ENCODE assay signal across 21 mouse cellular contexts in the genomic region with DNA sequence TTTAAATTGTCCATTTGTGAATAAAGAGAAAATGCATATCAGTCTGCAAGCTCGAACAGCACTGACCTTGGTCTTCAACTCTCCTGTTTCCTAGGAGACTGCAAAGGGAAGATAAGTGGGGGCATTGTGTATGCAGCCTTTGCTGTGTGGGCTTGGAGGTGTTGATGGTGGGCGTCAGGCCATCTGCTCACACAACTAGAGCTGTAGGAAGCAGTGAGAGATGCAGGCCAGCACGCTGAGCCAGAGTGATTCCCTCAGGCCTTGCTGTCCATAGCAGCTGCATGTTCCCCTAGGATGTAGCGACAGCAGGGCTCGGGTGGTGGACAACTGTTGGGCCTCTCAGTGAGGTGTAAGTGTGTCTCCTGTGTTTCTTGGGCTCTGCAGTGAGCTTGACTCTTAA. TPM values are rescaled to one million over a fixed set of nuclear protein-coding genes. Genes with fewer than 3 reads are reported as not detected.
DNase-seq lines count a peak whose midpoint lies in the region; ATAC-seq lines count a peak whose summit lies in the region.
"Had no signal": no experiment of that assay in that cellular context is flagged by ENCODE, and none has a peak within 500 bp of the region (broad histone marks: within the 10 kb centered on the region; RNA-seq: fewer than 3 reads in every experiment).

No protein-coding gene starts in this region.

- 0 out of 2 replicates have a peak, but pooled peaks cover 5% of the 10 kb centered on the region for H3K27me3 ChIP-seq in kidney, embryonic 15.5 days
- H3K27me3 ChIP-seq: embryonic facial prominence, embryonic 15.5 days; limb, embryonic 13.5 days had no signal

- no peaks in the 10 kb centered on the region for H3K9me3 ChIP-seq in kidney, embryonic 15.5 days (replicated peaks)
- H3K9me3 ChIP-seq: embryonic facial prominence, embryonic 15.5 days; limb, embryonic 13.5 days had no signal

- no peak overlapping the region for H3K4me2 ChIP-seq in kidney, embryonic 15.5 days
- H3K4me2 ChIP-seq: embryonic facial prominence, embryonic 15.5 days; limb, embryonic 13.5 days had no signal

- H3K36me3 ChIP-seq in kidney, embryonic 15.5 days = no peaks in the 10 kb centered on the region
- H3K36me3 ChIP-seq: embryonic facial prominence, embryonic 15.5 days; limb, embryonic 13.5 days had no signal

- no peak overlapping the region for H3K4me3 ChIP-seq in kidney, embryonic 15.5 days (replicated peaks)
- H3K4me3 ChIP-seq: embryonic facial prominence, embryonic 15.5 days; limb, embryonic 13.5 days had no signal

- ATAC-seq in megakaryocyte progenitor cell, adult 5-6 weeks (replicated peaks; ENCODE audit: poor library complexity) = no peak
- ATAC-seq in kidney, embryonic 15.5 days (replicated peaks; ENCODE audit: low FRiP score) = no peak
- ATAC-seq: liver, postnatal 0 days had no signal

- peak; percentile 92 for DNase-seq in brain, adult 2 months (ENCODE audit: low read depth, low spot score)
- peak; percentile 82 to 87 for DNase-seq in frontal cortex, adult 2 months (ENCODE audit: extremely low spot score in 1 of 2, low spot score in 1 of 2)
- peak; percentile 23 to 46 for DNase-seq in layer of hippocampus, postnatal 25 days (ENCODE audit: extremely low spot score in 1 of 2, low spot score in 1 of 2)
- DNase-seq in retina, embryonic 14.5 days (ENCODE audit: low spot score) = peak; percentile 5
- no peak for DNase-seq in natural killer cell, adult 2 months (ENCODE audit: low spot score in 2 of 2)
- no peak for DNase-seq in gastrocnemius, adult 8-10 months (ENCODE audit: low spot score in 2 of 2)
- DNase-seq: adrenal gland, postnatal 36 days; cerebellum, postnatal 36 days; heart, postnatal 14 days; liver, postnatal 0 days; lung, postnatal 36 days; midbrain, embryonic 14.5 days; thymus, postnatal 4 days had no signal

- no peak overlapping the region for H3K27ac ChIP-seq in kidney, embryonic 15.5 days
- H3K27ac ChIP-seq: embryonic facial prominence, embryonic 15.5 days; kidney, postnatal 0 days; limb, embryonic 13.5 days had no signal

- H3K4me1 ChIP-seq in kidney, embryonic 15.5 days = no peaks in the 10 kb centered on the region
- H3K4me1 ChIP-seq: embryonic facial prominence, embryonic 15.5 days; limb, embryonic 13.5 days had no signal

- no peak overlapping the region for H3K9ac ChIP-seq in kidney, embryonic 15.5 days
- H3K9ac ChIP-seq: embryonic facial prominence, embryonic 15.5 days; limb, embryonic 13.5 days; liver, postnatal 0 days had no signal

- WGBS in kidney, embryonic 15.5 days = 53% methylated on average over 5 of the region's 5 CpGs

RNA-seq across cellular contexts. Expression of gene Ppie, which starts 13.2 kb away (rescaled TPM):
- 21.9 and 22.7 TPM in 2 replicates for polyA plus RNA-seq in frontal cortex, adult 2 months (2012; rRNA removed)
- total RNA-seq in layer of hippocampus, postnatal 25 days (2021) = 10 to 100 TPM; 20.3 to 21.8 TPM
- total RNA-seq in megakaryocyte progenitor cell, adult 5-6 weeks (2015) = 38.5 and 52.5 TPM in 2 replicates
- total RNA-seq in megakaryocyte progenitor cell, adult 5-6 weeks (2017) = 64.9 and 74.0 TPM in 2 replicates
- 10 to 100 TPM; 18.7 to 23.7 (median 19.9) TPM for total RNA-seq in gastrocnemius, adult 8-10 months (2022)
- 105 and 109 TPM in 2 replicates for polyA plus RNA-seq in kidney, embryonic 15.5 days (2015; fragmentation: Nextera tagmentation; extraction: Ambion mirVana)

RNA-seq across cellular contexts. Expression of gene Hpcal4, which starts 30.1 kb away (rescaled TPM):
- 523 and 615 TPM in 2 replicates for polyA plus RNA-seq in frontal cortex, adult 2 months (2012; rRNA removed)
- 100 to 1,000 TPM; 486 to 540 TPM for total RNA-seq in layer of hippocampus, postnatal 25 days (2021)
- total RNA-seq in megakaryocyte progenitor cell, adult 5-6 weeks (2015) = not detected in 2 replicates
- not detected in 2 replicates for total RNA-seq in megakaryocyte progenitor cell, adult 5-6 weeks (2017)
- total RNA-seq in gastrocnemius, adult 8-10 months (2022) = under 1 TPM in 1 of 4 experiments, not detected in 3; 0.36 TPM
- 1.3 TPM in 2 replicates for polyA plus RNA-seq in kidney, embryonic 15.5 days (2015; fragmentation: Nextera tagmentation; extraction: Ambion mirVana)
- total RNA-seq: MEL had no signal
- polyA plus RNA-seq: liver, postnatal 0 days had no signal

RNA-seq across cellular contexts. Expression of gene Oxct2b, which starts 36.9 kb away (rescaled TPM):
- polyA plus RNA-seq in frontal cortex, adult 2 months (2012; rRNA removed) = 0.15 and 0.22 TPM in 2 replicates
- total RNA-seq in layer of hippocampus, postnatal 25 days (2021) = not detected
- total RNA-seq in megakaryocyte progenitor cell, adult 5-6 weeks (2015) = not detected in 2 replicates
- not detected in 2 replicates for total RNA-seq in megakaryocyte progenitor cell, adult 5-6 weeks (2017)
- total RNA-seq in gastrocnemius, adult 8-10 months (2022) = not detected
- not detected in 2 replicates for polyA plus RNA-seq in kidney, embryonic 15.5 days (2015; fragmentation: Nextera tagmentation; extraction: Ambion mirVana)
- total RNA-seq: adrenal gland, postnatal 36 days; heart, adult 8-10 months; heart, postnatal 14 days; MEL had no signal
- polyA plus RNA-seq: liver, postnatal 0 days had no signal

RNA-seq across cellular contexts. Expression of gene Bmp8b, which starts 48.0 kb away (rescaled TPM):
- polyA plus RNA-seq in frontal cortex, adult 2 months (2012; rRNA removed) = 0.36 TPM in 2 replicates
- total RNA-seq in layer of hippocampus, postnatal 25 days (2021) = under 1 TPM; 0.22 to 0.45 TPM
- not detected in 2 replicates for total RNA-seq in megakaryocyte progenitor cell, adult 5-6 weeks (2015)
- total RNA-seq in megakaryocyte progenitor cell, adult 5-6 weeks (2017) = not detected in 2 replicates
- not detected for total RNA-seq in gastrocnemius, adult 8-10 months (2022)
- 0.33 and 0.49 TPM in 2 replicates for polyA plus RNA-seq in kidney, embryonic 15.5 days (2015; fragmentation: Nextera tagmentation; extraction: Ambion mirVana)
- total RNA-seq: adrenal gland, postnatal 36 days; heart, adult 8-10 months; heart, postnatal 14 days had no signal

RNA-seq across cellular contexts. Expression of gene Nt5c1a, which starts 48.3 kb away (rescaled TPM):
- 3.2 and 3.8 TPM in 2 replicates for polyA plus RNA-seq in frontal cortex, adult 2 months (2012; rRNA removed)
- total RNA-seq in layer of hippocampus, postnatal 25 days (2021) = 10 to 100 TPM; 15.7 to 16.3 TPM
- not detected in 2 replicates for total RNA-seq in megakaryocyte progenitor cell, adult 5-6 weeks (2015)
- 0.88 TPM in 1 of 2 replicates, not detected in the other for total RNA-seq in megakaryocyte progenitor cell, adult 5-6 weeks (2017)
- 10 to 100 TPM; 41.9 to 58.6 (median 47.2) TPM for total RNA-seq in gastrocnemius, adult 8-10 months (2022)
- polyA plus RNA-seq in kidney, embryonic 15.5 days (2015; fragmentation: Nextera tagmentation; extraction: Ambion mirVana) = 0.25 and 0.49 TPM in 2 replicates
- total RNA-seq: MEL had no signal
- polyA plus RNA-seq: embryonic facial prominence, embryonic 15.5 days; limb, embryonic 13.5 days; liver, postnatal 0 days; midbrain, embryonic 14.5 days; neural tube, embryonic 11.5 days had no signal

Comparison
In these comparisons a context has a peak if more than half of its experiments do, and no peak if none do; other contexts are left out.
1. DNase-seq: peak in brain, adult 2 months (single experiment), frontal cortex, adult 2 months (2 of 2), layer of hippocampus, postnatal 25 days (2 of 2) and retina, embryonic 14.5 days (single experiment); none in natural killer cell, adult 2 months (0 of 2) and gastrocnemius, adult 8-10 months (0 of 2).
2. RNA of gene Hpcal4, which starts 30.1 kb away (total RNA-seq): 486 to 540 TPM in layer of hippocampus, postnatal 25 days; 0.36 TPM in gastrocnemius, adult 8-10 months and not detected in megakaryocyte progenitor cell, adult 5-6 weeks; every median in the first group is over 100 times any median in the second.